Mouse (Mus musculus): Measurements from ENCODE around the gene Atg4b.
A peak's percentile ranks its signal among the peaks of the same experiment; 100 is the strongest.

Gene Atg4b

DNA sequence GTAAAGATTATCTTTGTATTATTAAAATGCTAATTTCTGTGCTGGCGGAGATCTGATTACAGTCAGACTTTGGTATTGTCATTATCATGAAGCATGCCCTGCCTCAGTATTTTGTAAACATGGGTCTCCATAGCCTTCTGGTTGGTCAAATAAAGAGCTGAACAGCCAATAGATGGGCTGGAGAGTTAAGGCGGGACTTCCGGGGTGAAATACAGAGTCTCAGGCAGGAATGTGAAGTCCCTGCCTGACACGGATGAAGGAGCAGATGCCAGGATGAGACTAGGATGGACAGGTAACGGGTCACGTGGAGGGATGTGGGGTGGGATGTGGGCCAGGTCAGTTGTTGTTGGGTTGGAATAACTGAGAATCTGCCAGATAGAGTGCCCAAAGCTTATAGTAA is at the start of gene Atg4b:
TSS of gene Atg4b (plus strand) at position 211 of the 400 bp plus-strand sequence.
- no peak for DNase-seq (ENCODE audit: low spot score in 2 of 2)

GRCm38 (mm10) chr1:93702106-93702505 is 49.2 kb upstream of the Atg4b start:
- no peak for DNase-seq (ENCODE audit: low spot score in 2 of 2)

GRCm38 (mm10) chr1:93703472-93704048 is 47.7 kb upstream of the Atg4b start:
- DNase-seq (ENCODE audit: low spot score in 2 of 2), result no peak

DNA sequence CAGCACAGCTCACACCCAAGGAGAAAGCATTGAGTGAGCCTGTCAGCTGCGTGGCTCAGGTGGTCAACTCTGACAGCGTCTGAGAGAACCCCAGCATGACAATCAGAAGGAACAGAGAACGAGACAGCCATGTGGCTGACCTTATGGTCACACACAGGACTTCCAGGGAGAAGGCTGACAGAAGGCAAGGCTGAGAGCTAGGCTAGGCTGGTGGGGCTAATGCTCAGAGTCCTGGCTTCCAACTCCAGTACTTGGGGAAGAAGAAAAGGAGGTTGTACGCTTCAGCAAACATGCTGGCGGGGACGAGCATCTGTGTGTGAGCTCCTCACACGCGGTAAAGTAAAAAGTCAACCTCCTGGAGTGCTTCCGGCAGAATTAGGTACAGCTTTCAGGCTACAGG is 47.0 kb upstream of the Atg4b start:
- no peak for DNase-seq (ENCODE audit: low spot score in 2 of 2)

GRCm38 (mm10) chr1:93705389-93705788 is 45.9 kb upstream of the Atg4b start:
- DNase-seq (ENCODE audit: low spot score in 2 of 2), result no peak

DNA sequence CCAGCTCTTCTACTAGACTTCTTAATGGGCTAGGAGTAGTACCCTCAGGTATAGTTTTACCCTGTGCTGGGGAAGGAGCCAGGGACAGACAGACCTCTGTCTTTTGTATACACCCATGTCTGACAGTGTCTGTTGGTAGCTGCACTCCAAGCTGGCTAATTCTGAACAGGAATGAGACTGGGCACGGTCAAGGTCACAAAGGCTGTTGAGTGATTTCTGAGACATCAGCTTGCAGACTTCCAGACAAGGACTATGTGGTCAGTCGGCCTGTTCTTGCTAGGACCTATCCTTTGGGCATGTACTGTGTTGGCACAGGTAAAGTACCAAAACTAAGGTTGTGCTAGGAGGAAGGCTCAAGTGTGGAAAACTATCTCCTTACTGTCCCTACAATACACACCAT is 35.1 kb upstream of the Atg4b start:
- DNase-seq (ENCODE audit: low spot score in 2 of 2), result no peak

GRCm38 (mm10) chr1:93721557-93721956 is 29.7 kb upstream of the Atg4b start:
- DNase-seq (ENCODE audit: low spot score in 2 of 2), result no peak

DNA sequence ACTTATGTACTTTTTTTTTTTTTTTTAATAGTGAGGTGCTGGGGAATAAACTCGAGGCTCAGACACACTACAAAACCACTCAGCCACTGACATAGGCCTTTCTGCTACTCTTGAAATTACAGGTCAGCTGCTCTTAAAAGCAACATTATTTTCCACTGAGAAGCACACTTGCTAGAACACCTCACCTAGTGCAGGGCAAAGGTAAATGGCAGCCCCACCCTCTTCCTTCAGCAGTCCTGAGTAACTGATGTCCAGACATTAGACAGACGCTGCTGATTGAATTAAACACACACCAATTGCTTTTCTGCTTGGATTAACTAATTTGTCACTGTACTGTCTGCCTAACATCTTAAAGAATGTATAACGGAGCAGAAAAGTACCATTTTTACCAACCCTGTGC is 26.7 kb upstream of the Atg4b start:
- no peak for DNase-seq (ENCODE audit: low spot score in 2 of 2)

- DNase-seq (ENCODE audit: low spot score in 2 of 2), result no peak
These were observed 25.6 kb upstream of the Atg4b start for GRCm38 (mm10) chr1:93725665-93726064.

- DNase-seq (ENCODE audit: low spot score in 2 of 2), result no peak
These were observed 25.2 kb upstream of the Atg4b start for GRCm38 (mm10) chr1:93726116-93726515.

- peak in 1 of 2 experiments; percentile 41 for DNase-seq (ENCODE audit: low spot score in 2 of 2)
These were observed 24.3 kb upstream of the Atg4b start for GRCm38 (mm10) chr1:93726974-93727373.

DNA sequence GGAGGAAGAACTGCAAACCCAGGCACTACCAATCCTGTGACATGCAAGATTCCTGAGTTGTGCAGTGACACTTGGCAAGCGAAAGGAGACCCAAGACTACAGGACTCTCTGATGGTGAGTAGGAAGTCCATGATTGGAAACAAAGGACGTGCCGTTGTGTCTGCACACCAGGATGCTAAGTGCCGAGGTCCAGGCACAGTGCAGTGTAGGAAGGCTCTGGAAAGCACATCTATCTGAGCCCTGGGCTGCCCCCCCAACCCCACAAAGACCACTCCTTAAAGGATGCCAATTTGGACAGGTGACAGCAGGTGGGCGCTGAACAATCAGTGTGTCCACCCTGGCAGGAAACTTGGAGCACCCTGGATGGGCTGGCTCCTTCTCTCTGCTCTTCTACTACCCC is 20.2 kb upstream of the Atg4b start:
- DNase-seq (ENCODE audit: low spot score in 2 of 2), result no peak

GRCm38 (mm10) chr1:93731880-93732281 is 19.4 kb upstream of the Atg4b start:
- DNase-seq (ENCODE audit: low spot score in 2 of 2), result no peak

DNA sequence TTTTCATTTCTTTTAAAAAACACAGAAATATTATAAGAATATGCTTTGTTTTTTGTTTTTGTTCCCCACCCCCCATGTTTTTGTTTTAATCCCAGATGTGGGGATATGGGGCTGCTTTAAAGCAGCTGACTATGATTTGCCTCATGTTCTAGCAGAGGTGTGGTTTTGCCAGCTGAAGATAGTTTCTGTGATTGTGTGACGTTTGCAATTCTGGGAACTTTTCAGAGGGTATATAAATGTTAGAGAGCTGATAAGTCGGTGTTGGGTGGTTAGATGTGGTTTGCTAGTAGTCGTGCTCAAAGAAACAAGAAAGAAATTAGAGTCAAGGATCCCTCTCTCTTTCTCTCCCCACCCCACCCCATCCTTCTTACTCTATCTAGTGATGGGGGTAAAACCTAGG is 15.4 kb upstream of the Atg4b start:
- DNase-seq (ENCODE audit: low spot score in 2 of 2), result no peak

DNA sequence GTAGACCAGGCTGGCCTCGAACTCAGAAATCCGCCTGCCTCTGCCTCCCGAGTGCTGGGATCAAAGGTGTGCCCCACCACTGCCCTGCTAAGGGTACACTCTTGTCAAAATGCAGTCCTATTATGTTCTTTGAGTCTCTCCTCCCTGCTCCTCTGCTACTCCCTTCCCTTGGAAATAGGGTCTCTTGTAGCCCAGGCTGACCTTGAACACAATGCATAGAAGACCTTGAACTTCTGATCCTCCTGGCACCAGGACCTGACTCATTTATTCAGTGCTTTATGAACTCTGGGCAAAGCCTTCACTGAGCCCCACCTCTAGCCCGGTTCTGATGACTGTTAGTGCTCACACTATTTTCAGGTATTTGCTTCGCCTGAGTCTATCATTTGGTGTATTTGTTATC is 13.6 kb upstream of the Atg4b start:
- no peak for DNase-seq (ENCODE audit: low spot score in 2 of 2)

- no peak for DNase-seq (ENCODE audit: low spot score in 2 of 2)
These were observed 10.6 kb upstream of the Atg4b start for GRCm38 (mm10) chr1:93740671-93741070.

DNA sequence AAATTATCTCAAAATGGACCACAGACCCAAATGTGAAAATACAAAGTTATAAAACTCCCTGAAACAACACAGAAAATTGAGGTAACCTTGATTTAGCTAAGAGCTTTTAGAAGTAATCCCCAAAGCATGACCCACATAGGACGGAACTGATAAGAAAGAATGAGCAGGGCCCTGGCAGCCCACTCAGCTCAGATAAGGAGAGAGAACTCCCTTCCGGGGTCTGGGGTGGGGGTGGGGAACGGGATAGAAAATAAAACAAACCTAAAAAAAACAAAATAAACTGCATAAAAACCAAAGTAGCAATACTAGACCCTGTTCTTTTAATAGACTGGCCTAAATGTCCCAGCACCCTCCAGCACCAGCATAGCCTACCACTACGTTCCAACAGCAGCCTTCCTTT is 9.3 kb upstream of the Atg4b start:
- no peak for DNase-seq (ENCODE audit: low spot score in 2 of 2)

GRCm38 (mm10) chr1:93742910-93743309 is 8.4 kb upstream of the Atg4b start:
- DNase-seq (ENCODE audit: low spot score in 2 of 2), result no peak

DNA sequence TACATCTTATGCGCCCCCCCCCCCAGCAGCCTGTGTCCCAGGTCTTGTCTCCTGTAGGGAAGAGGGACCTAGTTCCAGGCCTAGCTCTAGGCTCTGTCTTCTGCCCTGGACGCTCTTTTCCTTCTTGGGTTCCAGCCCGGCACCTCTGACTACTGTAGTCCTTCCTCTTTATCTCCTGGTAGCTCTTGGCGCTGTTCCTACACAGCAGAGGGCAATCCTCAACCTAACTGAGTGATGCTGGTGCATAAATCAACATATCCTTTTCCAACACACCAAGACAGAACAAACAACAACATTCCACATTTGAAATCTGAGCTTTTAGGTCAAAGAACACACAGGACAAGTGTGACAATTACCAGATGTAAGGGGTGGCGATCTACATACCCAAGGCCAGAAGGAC is 5.1 kb upstream of the Atg4b start:
- DNase-seq (ENCODE audit: low spot score in 2 of 2), result no peak

DNA sequence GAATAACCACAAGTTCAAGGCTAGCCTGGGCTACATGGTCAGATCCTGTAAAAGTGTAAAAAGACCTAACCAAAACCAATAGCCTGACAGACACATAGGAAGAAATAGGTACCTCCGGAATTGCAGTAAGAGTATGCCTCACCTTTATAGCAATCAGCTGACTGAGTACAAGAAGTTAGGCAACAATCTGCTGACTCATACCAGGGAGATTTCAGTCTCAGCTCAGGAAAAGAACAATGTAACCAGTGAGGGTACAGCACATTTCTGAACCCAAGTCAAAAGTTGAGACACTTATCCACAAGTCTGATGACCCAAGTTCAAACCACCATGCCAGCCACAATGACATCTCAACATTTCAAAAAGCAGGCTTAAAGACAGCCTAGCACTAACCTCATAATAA is 2.8 kb upstream of the Atg4b start:
- DNase-seq (ENCODE audit: low spot score in 2 of 2), result no peak

DNA sequence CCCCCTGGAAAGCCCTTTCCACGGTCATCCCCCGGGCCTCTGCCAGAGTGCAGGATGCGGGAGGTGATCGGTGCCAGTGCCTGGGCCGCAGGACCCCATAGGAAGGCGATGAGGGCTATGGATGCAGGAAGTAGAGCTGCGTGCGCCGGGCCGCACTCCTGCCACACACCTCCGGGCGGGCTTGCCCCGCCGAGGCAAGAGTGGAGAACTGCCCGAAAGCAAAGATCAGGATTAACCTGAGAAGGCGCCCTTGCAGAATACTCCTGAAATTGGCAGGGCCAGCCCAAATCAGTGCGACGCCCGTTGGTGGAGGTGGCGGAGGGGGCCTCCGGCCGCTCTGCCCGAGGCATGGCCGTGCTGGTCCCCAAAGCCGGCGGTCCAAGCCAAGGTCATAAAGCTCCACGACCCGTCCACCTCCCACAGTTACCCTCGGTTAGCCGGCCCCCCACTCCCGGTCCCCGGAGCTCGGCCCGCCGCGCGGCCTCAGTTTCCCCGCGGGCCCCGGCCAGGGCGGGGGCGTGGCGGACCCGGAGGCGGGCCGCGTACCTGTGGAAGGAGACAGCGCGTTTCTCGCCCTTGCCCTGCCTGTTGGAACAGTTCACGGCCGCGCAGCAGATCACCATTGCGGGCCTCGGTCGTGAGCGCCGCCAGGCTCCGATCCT is 2.7 kb downstream of the Atg4b start:
- DNase-seq (ENCODE audit: low spot score in 2 of 2), result peak; percentile 26 to 29

- DNase-seq (ENCODE audit: low spot score in 2 of 2), result peak; percentile 84 to 88
These were observed 3.4 kb downstream of the Atg4b start, which contains the start of gene Thap4 for GRCm38 (mm10) chr1:93754573-93755290. Gene Thap4 (minus strand): TSS chr1:93754864.

- no peak for DNase-seq (ENCODE audit: low spot score in 2 of 2)
These were observed 4.0 kb downstream of the Atg4b start for GRCm38 (mm10) chr1:93755291-93755610.

Measured in frontal cortex, postnatal 14 days (tissue).